Mouse (Mus musculus) forebrain, embryonic 13.5 days (tissue): ENCODE measurements around the gene Khnyn. TPM values are rescaled to one million over a fixed set of nuclear protein-coding genes. Genes with fewer than 3 reads are reported as not detected.

ENCODE experiments used
- ATAC-seq: fragments of 200-750 bp; cut with Nextera tagmentation; 2 replicates; pipeline ENCODE4 v1.8.0; 2017
- H3K27ac ChIP-seq: fragments of 300-500 bp; sonication (generic); 2 replicates; pipeline ENCODE4 v1.5.1; 2015; ENCODE audit warnings: inconsistent platforms, mild to moderate bottlenecking, moderate library complexity
- H3K27me3 ChIP-seq: fragments of 300-500 bp; sonication (generic); 2 replicates; pipeline ENCODE4 v1.6.1; 2015; ENCODE audit warnings: mild to moderate bottlenecking, inconsistent platforms
- H3K36me3 ChIP-seq: fragments of 300-500 bp; sonication (generic); 2 replicates; pipeline ENCODE4 v1.6.1; 2015; ENCODE audit warnings: mild to moderate bottlenecking, inconsistent platforms; ENCODE audit not compliant: poor library complexity, severe bottlenecking
- H3K4me1 ChIP-seq: fragments of 300-500 bp; sonication (generic); 2 replicates; pipeline ENCODE4 v1.6.1; 2015; ENCODE audit warnings: inconsistent platforms
- H3K4me2 ChIP-seq: fragments of 300-500 bp; sonication (generic); 2 replicates; pipeline ENCODE4 v1.6.1; 2015; ENCODE audit warnings: inconsistent platforms, mild to moderate bottlenecking, moderate library complexity
- H3K4me3 ChIP-seq: fragments of 300-500 bp; sonication (generic); 2 replicates; pipeline ENCODE4 v1.5.1; 2015; ENCODE audit warnings: mild to moderate bottlenecking, inconsistent platforms
- H3K9ac ChIP-seq: fragments of 300-500 bp; sonication (generic); 2 replicates; pipeline ENCODE4 v1.6.1; 2015; ENCODE audit warnings: mild to moderate bottlenecking, inconsistent platforms
- H3K9me3 ChIP-seq: fragments of 300-500 bp; sonication (generic); replicated peaks from 2 replicates; pipeline ENCODE4 v1.6.1; 2016; ENCODE audit warnings: inconsistent platforms
- WGBS: fragments of 180-500 bp; shearing (Covaris S2); methylation state at CpG from one replicate; pipeline ENCODE4 v1.1.7; 2015; 5-methylcytosine and 5-hydroxymethylcytosine counted together
- polyA plus RNA-seq: library from polyadenylated mRNA; unstranded; fragments of >200 nt; fragmentation: Nextera tagmentation; extraction: Ambion mirVana; gene quantifications from 2 replicates; pipeline ENCODE4 v1.2.1, GENCODE M21; 2015

Gene Khnyn
- polyA plus RNA-seq, 1 experiment from 2014 or later: 9.6 TPM

DNA sequence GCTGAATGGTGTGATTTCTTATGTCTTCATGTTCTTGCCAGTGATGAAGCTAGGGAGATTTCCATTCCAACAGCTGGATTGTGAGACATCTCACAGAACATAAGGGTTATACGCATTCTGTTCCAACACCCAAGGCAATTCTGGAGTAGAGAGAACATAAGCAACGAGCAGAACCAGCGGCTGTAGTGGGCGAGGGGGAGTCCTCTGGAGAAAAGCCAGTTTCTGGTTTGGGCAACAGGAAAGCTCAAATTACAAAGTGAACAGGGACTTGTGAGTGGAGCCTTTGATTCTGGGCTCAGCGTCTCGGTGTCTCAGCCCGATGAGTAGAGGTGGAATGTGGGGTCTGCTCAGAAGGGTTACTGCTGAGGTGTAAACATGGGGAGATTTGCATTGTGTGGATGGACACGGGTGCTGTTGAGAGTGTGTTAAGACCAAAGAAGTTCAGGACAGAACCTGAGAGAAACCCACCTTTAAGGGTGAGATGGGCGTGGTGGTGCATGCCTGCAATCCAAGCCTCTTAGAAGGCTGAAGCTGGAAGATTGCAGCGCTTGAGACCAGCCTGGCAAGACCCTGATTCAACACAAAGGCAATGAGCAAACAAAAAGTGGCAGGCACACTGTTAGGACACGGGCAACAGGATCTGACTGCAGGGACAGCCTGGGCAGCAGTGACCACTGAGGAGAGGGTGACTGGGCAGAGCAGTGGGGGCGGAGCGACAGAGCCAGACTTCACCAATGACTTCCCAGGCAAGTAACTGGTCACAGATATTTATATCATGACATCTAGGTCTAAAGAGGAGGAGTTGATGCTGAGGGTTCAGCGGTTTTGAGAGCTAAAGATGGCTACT, 7.1 kb upstream of the Khnyn start:
- Histone ChIP-seq H3K9ac (no peak overlapping the region), H3K27me3 (no peaks in the 10 kb centered on the region), H3K4me2 (no peak overlapping the region), H3K9me3 (no peaks in the 10 kb centered on the region), H3K4me3 (no peak overlapping the region), H3K36me3 (peaks cover 5% of the 10 kb centered on the region), H3K27ac (no peak overlapping the region), H3K4me1 (peaks cover 8% of the 10 kb centered on the region)
- WGBS: 33% methylated on average over 14 of the region's 14 CpGs
- no peak for ATAC-seq

DNA sequence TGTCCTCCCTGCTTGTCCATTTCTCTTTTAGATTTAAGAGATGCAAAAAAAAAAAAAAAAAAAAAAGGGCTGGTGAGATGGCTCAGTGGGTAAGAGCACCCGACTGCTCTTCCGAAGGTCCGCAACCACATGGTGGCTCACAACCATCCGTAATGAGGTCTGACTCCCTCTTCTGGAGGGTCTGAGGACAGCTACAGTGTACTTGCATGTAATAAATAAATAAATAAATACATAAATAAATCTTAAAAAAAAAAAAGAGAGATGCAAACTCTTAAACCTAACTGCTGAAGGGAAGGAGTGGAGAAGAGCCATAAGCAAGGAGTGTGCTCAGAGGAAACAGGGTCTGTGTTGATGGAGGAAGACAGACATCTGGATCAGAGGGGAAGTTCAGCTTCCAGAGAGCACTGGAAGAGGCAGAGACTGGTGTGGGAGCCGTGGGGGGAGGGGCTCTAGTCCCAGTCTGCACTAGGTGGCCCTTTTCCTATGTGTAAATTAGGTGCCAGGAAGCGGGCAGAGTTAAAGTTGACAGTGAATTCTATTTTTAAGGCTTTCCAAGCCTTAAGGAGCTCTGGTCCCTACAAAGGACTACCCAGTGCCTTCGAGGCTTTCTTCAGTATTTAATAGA, 6.3 kb upstream of the Khnyn start:
- Histone ChIP-seq H3K27ac (no peak overlapping the region), H3K9me3 (no peaks in the 10 kb centered on the region), H3K4me3 (no peak overlapping the region), H3K4me2 (no peak overlapping the region), H3K4me1 (peaks cover 6% of the 10 kb centered on the region), H3K36me3 (no peaks in the 10 kb centered on the region), H3K9ac (no peak overlapping the region), H3K27me3 (no peaks in the 10 kb centered on the region)
- 38% methylated on average over 7 of the region's 7 CpGs for WGBS
- no peak for ATAC-seq

DNA sequence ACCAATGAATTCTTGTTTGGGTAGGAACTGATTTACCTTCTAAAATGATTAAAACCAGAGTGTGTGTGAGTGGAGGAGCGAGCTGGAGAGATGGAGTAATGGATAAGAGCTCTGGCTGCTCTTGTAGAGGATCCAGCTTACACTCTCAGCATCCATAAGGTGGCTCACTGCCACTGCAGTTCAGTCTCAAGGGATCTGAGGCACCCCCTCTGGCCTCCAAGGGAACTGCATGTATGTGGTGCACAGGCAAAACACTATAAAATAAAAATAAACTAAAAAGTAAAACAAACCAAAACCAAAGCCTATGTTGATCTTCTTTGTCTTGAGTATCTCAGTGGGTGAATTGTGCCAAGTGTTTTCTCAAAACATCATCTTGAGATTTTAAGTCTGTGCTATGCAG, 5.1 kb upstream of the Khnyn start:
- H3K4me2 ChIP-seq: no peak overlapping the region
- no peaks in the 10 kb centered on the region for H3K27me3 ChIP-seq
- no peak overlapping the region for H3K9ac ChIP-seq
- peaks cover 10% of the 10 kb centered on the region for H3K4me1 ChIP-seq
- ATAC-seq: peak; percentile 52; the same call in 1 of the 2 replicates
- no peaks in the 10 kb centered on the region for H3K36me3 ChIP-seq
- 32% methylated on average over 1 of the region's 1 CpGs for WGBS
- no peak overlapping the region for H3K27ac ChIP-seq
- no peak overlapping the region for H3K4me3 ChIP-seq
- H3K9me3 ChIP-seq: no peaks in the 10 kb centered on the region

DNA sequence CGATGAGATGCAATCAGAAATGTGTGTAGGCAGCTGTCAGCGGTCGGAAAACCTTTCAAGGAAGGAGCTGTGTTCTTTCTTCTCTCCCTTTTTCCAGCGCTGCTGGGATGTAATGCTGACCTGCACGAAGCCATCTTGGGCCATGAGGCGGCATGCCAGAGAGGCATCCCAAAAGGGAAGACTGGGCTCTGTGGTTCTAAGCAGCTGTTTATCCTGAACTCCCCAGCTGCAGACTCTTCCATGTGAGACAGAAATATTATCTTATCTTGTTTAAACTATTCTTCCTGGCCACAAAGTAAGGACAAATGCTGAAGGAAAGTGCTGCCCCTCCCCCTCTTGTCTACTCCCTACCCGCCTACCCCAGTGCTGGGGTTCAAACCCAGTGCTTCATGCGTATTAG, 3.8 kb upstream of the Khnyn start:
- H3K4me2 ChIP-seq: no peak overlapping the region
- H3K4me3 ChIP-seq: no peak overlapping the region
- no peaks in the 10 kb centered on the region for H3K9me3 ChIP-seq
- H3K4me1 ChIP-seq: peaks cover 18% of the 10 kb centered on the region
- no peak for ATAC-seq
- no peaks in the 10 kb centered on the region for H3K36me3 ChIP-seq
- 88% methylated on average over 8 of the region's 8 CpGs for WGBS
- no peak overlapping the region for H3K27ac ChIP-seq
- H3K27me3 ChIP-seq: no peaks in the 10 kb centered on the region
- H3K9ac ChIP-seq: no peak overlapping the region

DNA sequence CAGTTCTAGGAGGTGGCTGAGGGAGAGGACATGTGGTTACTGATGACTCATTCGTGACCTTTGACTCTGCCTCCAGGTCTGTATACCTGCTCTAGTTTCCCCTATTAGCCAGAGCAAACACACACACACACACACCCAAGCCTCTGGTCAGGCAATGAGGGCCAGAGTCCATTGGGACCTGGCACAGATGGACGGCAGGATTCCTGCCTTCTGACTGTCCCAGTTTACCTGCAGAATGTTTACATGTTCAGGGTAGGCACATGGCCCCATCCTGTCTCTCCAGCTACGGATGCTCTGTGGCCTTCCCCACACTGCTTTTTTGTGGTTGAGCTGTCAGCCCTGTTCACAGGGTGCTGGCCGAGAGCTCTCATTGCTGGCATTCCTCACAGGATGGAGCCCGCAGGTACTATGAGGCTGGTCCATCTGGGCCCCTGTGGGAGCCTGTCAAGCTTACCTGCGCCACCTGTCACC, 2.5 kb upstream of the Khnyn start:
- H3K4me3 ChIP-seq: no peak overlapping the region
- no peaks in the 10 kb centered on the region for H3K9me3 ChIP-seq
- H3K9ac ChIP-seq: no peak overlapping the region
- WGBS: 68% methylated on average over 6 of the region's 6 CpGs
- no peaks in the 10 kb centered on the region for H3K27me3 ChIP-seq
- H3K27ac ChIP-seq: no peak overlapping the region
- no peak for ATAC-seq
- H3K36me3 ChIP-seq: peaks cover 9% of the 10 kb centered on the region
- no peak overlapping the region for H3K4me2 ChIP-seq
- peaks cover 27% of the 10 kb centered on the region for H3K4me1 ChIP-seq

DNA sequence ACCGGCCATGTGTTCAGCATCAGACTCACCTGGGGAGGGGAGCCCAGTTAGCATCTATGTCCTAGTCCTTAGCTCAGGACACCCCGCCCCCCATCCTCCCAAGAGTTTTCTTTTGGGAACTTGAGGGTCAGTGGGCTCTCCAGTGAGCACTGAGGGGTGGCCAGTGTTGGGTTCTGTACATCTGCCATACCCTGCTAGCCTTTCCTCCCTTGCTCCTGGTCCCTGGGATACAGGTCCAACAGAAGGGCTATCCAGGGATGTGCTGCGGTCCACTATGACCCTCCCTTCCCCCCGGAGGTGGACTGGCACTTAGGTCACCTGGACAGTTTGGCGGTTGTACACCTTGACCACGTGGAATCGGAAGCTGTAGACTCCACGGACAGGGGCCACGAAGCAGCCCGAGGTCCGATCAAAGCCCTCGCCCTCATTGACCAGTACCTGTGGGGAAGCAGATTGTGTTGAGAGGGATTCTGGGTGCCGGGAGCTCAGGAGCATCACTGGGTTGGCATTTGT, 1.5 kb upstream of the Khnyn start:
- peaks cover 19% of the 10 kb centered on the region for H3K36me3 ChIP-seq
- peaks cover 27% of the 10 kb centered on the region for H3K4me1 ChIP-seq
- no peak overlapping the region for H3K4me3 ChIP-seq
- no peak overlapping the region for H3K4me2 ChIP-seq
- no peaks in the 10 kb centered on the region for H3K27me3 ChIP-seq
- 95% methylated on average over 13 of the region's 13 CpGs for WGBS
- H3K27ac ChIP-seq: no peak overlapping the region
- no peaks in the 10 kb centered on the region for H3K9me3 ChIP-seq
- no peak for ATAC-seq
- no peak overlapping the region for H3K9ac ChIP-seq

DNA sequence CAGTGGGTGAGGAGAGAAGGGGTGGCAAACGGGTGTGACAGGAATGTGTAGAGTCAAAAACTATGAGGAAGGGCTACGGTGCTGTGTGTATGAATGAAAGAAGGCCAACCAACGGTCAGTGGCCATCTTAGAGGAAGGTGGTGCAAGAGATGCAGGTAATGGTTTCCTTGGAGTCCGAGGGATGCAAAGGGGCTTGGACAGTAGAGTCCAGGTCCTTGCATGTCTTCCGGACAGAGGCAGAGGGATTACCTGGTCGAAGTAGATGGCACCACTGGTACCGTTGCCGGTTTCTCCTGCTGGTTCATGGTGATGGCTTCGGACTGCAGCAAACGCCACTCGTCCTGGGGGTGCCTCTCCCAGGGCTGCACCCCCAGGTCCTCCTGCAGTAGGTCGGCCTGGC, 1.1 kb upstream of the Khnyn start:
- 90% methylated on average over 12 of the region's 12 CpGs for WGBS

DNA sequence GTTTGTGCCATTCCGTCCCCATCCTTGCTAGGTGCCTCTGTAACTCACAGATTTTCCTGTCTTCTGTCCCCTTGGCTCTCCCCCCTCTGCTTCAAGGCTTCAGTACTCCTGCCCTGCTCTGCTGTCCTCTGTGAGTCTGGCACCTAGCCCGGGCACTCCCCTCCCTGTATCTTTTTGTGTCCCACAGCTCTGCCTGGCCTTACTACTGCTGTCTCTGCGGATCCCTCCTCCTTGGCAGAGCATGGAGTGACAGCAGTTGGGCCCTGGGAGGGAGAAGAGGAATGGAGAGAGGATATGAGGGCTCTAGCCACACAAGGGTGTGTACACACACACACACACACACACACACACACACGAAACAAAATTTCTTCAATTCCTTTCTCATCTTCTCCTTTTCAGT, 581 bp upstream of the Khnyn start, which contains the start of gene Cbln3:
TSS of gene Cbln3 (minus strand) at position 227 of the 400 bp plus-strand sequence.
- peaks cover 27% of the 10 kb centered on the region for H3K4me1 ChIP-seq
- H3K4me2 ChIP-seq: peak within 1 kb of the TSS; percentile 79
- H3K4me3 ChIP-seq: peak within 1 kb of the TSS; percentile 85
- H3K9me3 ChIP-seq: no peaks in the 10 kb centered on the region
- peak; percentile 23 for ATAC-seq
- H3K36me3 ChIP-seq: peaks cover 28% of the 10 kb centered on the region
- no peaks in the 10 kb centered on the region for H3K27me3 ChIP-seq
- peak within 1 kb of the TSS; percentile 80 for H3K9ac ChIP-seq
- WGBS: 22% methylated on average over 4 of the region's 4 CpGs
- H3K27ac ChIP-seq: peak within 1 kb of the TSS; percentile 69

More for the DNA sequence above, 1.1 kb upstream of the Khnyn start:
- Histone ChIP-seq H3K27me3 (no peaks in the 10 kb centered on the region), H3K4me3 (no peak overlapping the region), H3K27ac (no peak overlapping the region), H3K4me2 (0 out of 2 replicates have a peak overlapping the region, but pooled peaks have one; percentile 79), H3K4me1 (peaks cover 27% of the 10 kb centered on the region), H3K9ac (0 out of 2 replicates have a peak overlapping the region, but pooled peaks have one; percentile 34), H3K36me3 (peaks cover 23% of the 10 kb centered on the region), H3K9me3 (no peaks in the 10 kb centered on the region)
- ATAC-seq: no peak

DNA sequence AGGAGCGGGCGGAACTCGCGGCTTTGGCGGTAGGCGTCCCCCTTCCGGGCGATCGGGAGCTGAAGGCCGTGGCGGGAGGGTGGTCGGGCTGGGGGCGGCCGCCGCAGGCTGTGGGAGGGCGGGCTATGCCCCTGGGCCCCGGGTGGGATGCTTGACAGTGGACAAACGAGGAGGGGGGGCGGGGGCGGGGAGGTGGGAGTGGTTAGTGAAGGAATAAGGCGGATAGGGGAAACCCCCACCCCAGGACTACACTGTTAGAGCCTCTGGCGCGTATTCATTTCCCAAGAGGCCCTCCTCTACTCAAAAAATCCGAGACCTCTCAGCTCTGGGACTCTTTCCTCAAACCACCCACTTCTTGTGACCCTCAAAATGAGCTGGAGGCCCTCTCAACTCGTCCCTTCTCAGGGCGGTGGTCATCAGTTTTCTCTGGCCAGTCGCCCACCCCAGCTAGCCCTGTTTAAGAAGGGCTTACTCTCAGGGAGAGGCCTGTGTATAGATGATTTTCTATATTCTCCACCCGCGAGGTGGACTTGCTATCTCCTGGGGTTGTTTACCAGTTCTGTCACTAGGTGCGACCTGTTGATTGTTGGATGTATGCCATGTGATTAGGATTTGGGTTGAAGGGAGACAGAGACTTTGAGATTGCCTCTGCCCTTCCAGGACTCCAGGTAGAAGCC, 505 bp downstream of the Khnyn start:
- Histone ChIP-seq H3K4me3 (peak overlapping the region; percentile 85), H3K4me1 (peaks cover 27% of the 10 kb centered on the region), H3K9me3 (no peaks in the 10 kb centered on the region), H3K27ac (peak overlapping the region; percentile 69), H3K4me2 (peak overlapping the region; percentile 79), H3K9ac (peak overlapping the region; percentile 80), H3K36me3 (peaks cover 38% of the 10 kb centered on the region), H3K27me3 (no peaks in the 10 kb centered on the region)
- WGBS: 2% methylated on average over 16 of the region's 30 CpGs
- ATAC-seq: peak; percentile 65

DNA sequence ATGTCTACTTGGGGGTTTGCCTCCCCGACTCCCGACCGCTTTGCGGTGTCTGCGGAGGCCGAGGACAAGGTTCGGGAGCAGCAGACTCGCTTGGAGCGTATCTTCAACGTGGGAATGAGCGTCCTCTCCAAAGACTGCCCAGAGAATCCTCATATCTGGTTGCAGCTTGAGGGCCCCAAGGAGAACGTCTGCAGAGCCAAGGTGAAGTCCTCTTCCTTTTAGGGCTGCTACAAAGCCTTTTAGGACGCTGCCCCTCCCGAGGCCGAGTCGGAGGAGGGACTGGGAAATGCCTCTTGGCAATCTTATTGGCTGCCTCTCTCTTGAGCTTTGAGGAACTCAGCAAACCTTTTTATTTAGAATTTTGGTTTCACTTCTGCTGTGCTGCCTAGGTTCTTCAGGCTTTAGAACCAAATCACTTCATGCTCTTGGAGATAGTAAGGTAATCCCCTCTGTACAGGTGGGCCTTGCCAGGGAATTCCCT, 1.1 kb downstream of the Khnyn start:
- no peaks in the 10 kb centered on the region for H3K27me3 ChIP-seq
- H3K4me3 ChIP-seq: peak overlapping the region; percentile 85
- no peaks in the 10 kb centered on the region for H3K9me3 ChIP-seq
- H3K9ac ChIP-seq: peak overlapping the region; percentile 80
- peaks cover 44% of the 10 kb centered on the region for H3K36me3 ChIP-seq
- H3K4me1 ChIP-seq: peaks cover 27% of the 10 kb centered on the region
- peak overlapping the region; percentile 79 for H3K4me2 ChIP-seq
- WGBS: 10% methylated on average over 16 of the region's 16 CpGs
- no peak overlapping the region for H3K27ac ChIP-seq
- ATAC-seq: no peak

DNA sequence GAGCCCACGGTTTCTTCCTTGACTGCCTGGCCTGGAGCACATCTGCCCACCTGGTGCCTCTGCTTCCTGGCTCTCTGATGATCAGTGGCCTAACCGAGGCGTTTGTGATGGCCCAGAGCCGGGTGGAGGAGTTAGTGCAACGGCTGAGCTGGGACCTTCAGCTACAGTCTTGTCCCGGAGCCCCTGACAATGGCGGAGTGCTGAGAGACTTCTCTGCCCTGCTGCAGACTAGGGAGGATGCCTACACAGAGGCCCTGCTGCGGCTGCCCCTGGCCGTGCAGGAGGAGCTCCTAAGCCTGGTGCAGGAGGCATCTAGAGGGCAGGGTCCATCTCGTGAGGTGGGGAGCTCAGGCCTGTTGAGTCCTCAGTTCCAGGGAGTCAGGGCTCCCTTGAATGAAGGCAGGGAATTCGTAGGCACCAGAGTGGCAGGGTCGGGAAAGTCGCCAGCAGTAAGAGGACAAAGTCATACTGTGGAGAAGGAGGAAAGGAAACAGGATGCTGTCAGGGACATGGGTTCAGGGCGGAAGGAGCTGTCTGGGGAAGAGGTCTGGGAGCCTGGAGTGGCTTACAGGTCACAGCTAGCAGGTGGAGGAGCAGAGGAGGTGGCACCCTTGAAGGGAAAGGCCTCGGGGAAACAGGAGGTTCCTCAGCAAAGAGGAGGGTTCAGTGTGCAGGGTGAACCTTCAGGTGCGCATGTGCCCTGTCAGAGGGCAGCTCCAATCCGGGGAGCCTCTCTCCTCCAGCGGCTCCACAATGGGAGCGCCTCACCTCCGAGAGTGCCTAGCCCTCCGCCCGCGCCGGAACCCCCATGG, 2.0 kb downstream of the Khnyn start:
- Histone ChIP-seq H3K4me1 (peaks cover 27% of the 10 kb centered on the region), H3K36me3 (peaks cover 53% of the 10 kb centered on the region), H3K4me2 (peak overlapping the region; percentile 79; the same call in 1 of the 2 replicates), H3K27me3 (no peaks in the 10 kb centered on the region), H3K4me3 (no peak overlapping the region), H3K27ac (no peak overlapping the region), H3K9ac (peak overlapping the region; percentile 23; the same call in 1 of the 2 replicates), H3K9me3 (no peaks in the 10 kb centered on the region)
- WGBS: 88% methylated on average over 24 of the region's 24 CpGs
- no peak for ATAC-seq
